Mouse (Mus musculus) intestine, embryonic 14.5 days (tissue): ENCODE data around the gene Spred3. TPM values are rescaled to one million over a fixed set of nuclear protein-coding genes. Genes with fewer than 3 reads are reported as not detected.
A peak's percentile ranks its signal among the peaks of the same experiment; 100 is the strongest.

ENCODE experiments used
- ATAC-seq: fragments of 200-750 bp; cut with Nextera tagmentation; replicated peaks from 2 replicates; pipeline ENCODE4 v1.8.0; 2017; ENCODE audit warnings: low read depth, moderate number of reproducible peaks, moderate TSS enrichment, moderate library complexity; ENCODE audit not compliant: low FRiP score, low TSS enrichment
- DNase-seq: peaks from one replicate; pipeline ENCODE4 v3.0.0-alpha.2; 2018; ENCODE audit warnings: low spot score
- H3K27ac ChIP-seq: fragments of 300-500 bp; sonication (generic); 2 replicates; pipeline ENCODE4 v1.5.1; 2014; ENCODE audit warnings: low read depth, mild to moderate bottlenecking, control low read depth
- H3K27me3 ChIP-seq: fragments of 300-500 bp; sonication (generic); replicated peaks from 2 replicates; pipeline ENCODE4 v1.6.1; 2014; ENCODE audit warnings: low read length, control low read depth; ENCODE audit not compliant: control insufficient read depth, insufficient read depth
- H3K36me3 ChIP-seq: fragments of 300-500 bp; sonication (generic); 2 replicates; pipeline ENCODE4 v1.6.1; 2014; ENCODE audit warnings: low read length, control low read depth; ENCODE audit not compliant: control insufficient read depth, insufficient read depth
- H3K4me1 ChIP-seq: fragments of 300-500 bp; sonication (generic); replicated peaks from 2 replicates; pipeline ENCODE4 v1.6.1; 2014; ENCODE audit warnings: low read length, control low read depth, mixed read lengths; ENCODE audit not compliant: control insufficient read depth, insufficient read depth
- H3K4me2 ChIP-seq: fragments of 300-500 bp; sonication (generic); 2 replicates; pipeline ENCODE4 v1.6.1; 2014; ENCODE audit warnings: low read length
- H3K4me3 ChIP-seq: fragments of 300-500 bp; sonication (generic); 2 replicates; pipeline ENCODE4 v1.5.1; 2014; ENCODE audit warnings: low read depth, low read length, control low read depth, mixed read lengths
- H3K9ac ChIP-seq: fragments of 300-500 bp; sonication (generic); 2 replicates; pipeline ENCODE4 v1.6.1; 2014; ENCODE audit warnings: mild to moderate bottlenecking, low read length
- H3K9me3 ChIP-seq: fragments of 300-500 bp; sonication (generic); 2 replicates; pipeline ENCODE4 v1.6.1; 2016; ENCODE audit warnings: low read length, control low read depth; ENCODE audit not compliant: control insufficient read depth
- WGBS: fragments of 180-500 bp; shearing (Covaris S2); extraction: QIAGEN DNeasy Blood & Tissue Kit; methylation state at CpG from one replicate; pipeline ENCODE4 v1.1.7; 2014; 5-methylcytosine and 5-hydroxymethylcytosine counted together
- polyA plus RNA-seq: library from polyadenylated mRNA; unstranded; fragments of >200 nt; fragmentation: Nextera tagmentation; extraction: Ambion mirVana; gene quantifications from 2 replicates; pipeline ENCODE4 v1.2.1, GENCODE M21; 2014

Gene Spred3
- polyA plus RNA-seq, 1 experiment from 2014 or later = 4.7 TPM

- Histone ChIP-seq H3K36me3 (peaks cover 46% of the 10 kb centered on the region), H3K27ac (no peak overlapping the region), H3K27me3 (peaks cover 37% of the 10 kb centered on the region), H3K4me1 (peaks cover 16% of the 10 kb centered on the region), H3K4me2 (no peak overlapping the region), H3K4me3 (no peak overlapping the region), H3K9me3 (no peaks in the 10 kb centered on the region), H3K9ac (no peak overlapping the region)
- 37% methylated on average over 32 of the region's 32 CpGs for WGBS
- DNase-seq (peak; percentile 56), ATAC-seq (no peak)
Measured at GRCm38 (mm10) chr7:29172390-29173016, 2.3 kb upstream of the Spred3 start.

- ATAC-seq (no peak), DNase-seq (peak; percentile 60)
- H3K4me3 ChIP-seq = peak overlapping the region; percentile 56
- H3K4me1 ChIP-seq = peaks cover 16% of the 10 kb centered on the region
- peaks cover 39% of the 10 kb centered on the region for H3K36me3 ChIP-seq
- peak overlapping the region; percentile 32; the same call in 1 of the 2 replicates for H3K9ac ChIP-seq
- H3K9me3 ChIP-seq = no peaks in the 10 kb centered on the region
- WGBS = 6% methylated on average over 32 of the region's 34 CpGs
- H3K4me2 ChIP-seq = peak overlapping the region; percentile 64
- no peak overlapping the region for H3K27ac ChIP-seq
- H3K27me3 ChIP-seq = peaks cover 37% of the 10 kb centered on the region
Measured at GRCm38 (mm10) chr7:29171562-29172097, 1.4 kb upstream of the Spred3 start.

- H3K36me3 ChIP-seq = peaks cover 32% of the 10 kb centered on the region
- no peak for ATAC-seq
- H3K4me2 ChIP-seq = peak overlapping the region; percentile 64
- no peaks in the 10 kb centered on the region for H3K9me3 ChIP-seq
- peaks cover 37% of the 10 kb centered on the region for H3K27me3 ChIP-seq
- peak; percentile 62 for DNase-seq
- H3K4me3 ChIP-seq = peak overlapping the region; percentile 56
- 2% methylated on average over 43 of the region's 43 CpGs for WGBS
- H3K4me1 ChIP-seq = peaks cover 16% of the 10 kb centered on the region
- peak overlapping the region; percentile 32; the same call in 1 of the 2 replicates for H3K9ac ChIP-seq
- no peak overlapping the region for H3K27ac ChIP-seq
Measured at GRCm38 (mm10) chr7:29170755-29171561, 747 bp upstream of the Spred3 start.

- peak; percentile 90 for DNase-seq
- peaks cover 35% of the 10 kb centered on the region for H3K27me3 ChIP-seq
- peaks cover 20% of the 10 kb centered on the region for H3K36me3 ChIP-seq
- peak; percentile 79 for ATAC-seq
- peak overlapping the region; percentile 52; the same call in 1 of the 2 replicates for H3K27ac ChIP-seq
- H3K4me3 ChIP-seq = peak overlapping the region; percentile 56
- peaks cover 16% of the 10 kb centered on the region for H3K4me1 ChIP-seq
- under 1% methylated on average over 30 of the region's 39 CpGs for WGBS
- H3K4me2 ChIP-seq = peak overlapping the region; percentile 64
- no peaks in the 10 kb centered on the region for H3K9me3 ChIP-seq
- peak overlapping the region; percentile 44 for H3K9ac ChIP-seq
Measured at GRCm38 (mm10) chr7:29169231-29170065, 763 bp downstream of the Spred3 start.

GRCm38 (mm10) chr7:29168791-29169230 is 1.4 kb downstream of the Spred3 start:
- Histone ChIP-seq H3K27ac (no peak overlapping the region), H3K4me2 (peak overlapping the region; percentile 64), H3K27me3 (peaks cover 31% of the 10 kb centered on the region), H3K9me3 (no peaks in the 10 kb centered on the region), H3K36me3 (peaks cover 14% of the 10 kb centered on the region), H3K4me1 (peaks cover 16% of the 10 kb centered on the region), H3K9ac (peak overlapping the region; percentile 44), H3K4me3 (peak overlapping the region; percentile 56)
- under 1% methylated on average over 13 of the region's 14 CpGs for WGBS
- DNase-seq = peak; percentile 71
- ATAC-seq = no peak

GRCm38 (mm10) chr7:29168121-29168695 is 2.0 kb downstream of the Spred3 start:
- Histone ChIP-seq H3K27ac (no peak overlapping the region), H3K4me3 (peak overlapping the region; percentile 56), H3K36me3 (peaks cover 9% of the 10 kb centered on the region; the same call in 1 of the 2 replicates), H3K4me1 (peaks cover 16% of the 10 kb centered on the region), H3K27me3 (peaks cover 25% of the 10 kb centered on the region), H3K4me2 (peak overlapping the region; percentile 64), H3K9me3 (no peaks in the 10 kb centered on the region), H3K9ac (no peak overlapping the region)
- WGBS = 13% methylated on average over 10 of the region's 10 CpGs
- DNase-seq = no peak
- ATAC-seq = no peak

- H3K4me1 ChIP-seq = peaks cover 16% of the 10 kb centered on the region
- ATAC-seq = no peak
- WGBS = 22% methylated on average over 19 of the region's 19 CpGs
Measured at GRCm38 (mm10) chr7:29167656-29168055, 2.6 kb downstream of the Spred3 start.

More at GRCm38 (mm10) chr7:29167656-29168055, 2.6 kb downstream of the Spred3 start:
- Histone ChIP-seq H3K36me3 (peaks cover 3% of the 10 kb centered on the region; the same call in 1 of the 2 replicates), H3K9me3 (no peaks in the 10 kb centered on the region), H3K27ac (no peak overlapping the region), H3K4me3 (no peak overlapping the region), H3K9ac (no peak overlapping the region), H3K27me3 (peaks cover 19% of the 10 kb centered on the region), H3K4me2 (peak overlapping the region; percentile 64; the same call in 1 of the 2 replicates)
- no peak for DNase-seq
